Mouse (Mus musculus): ENCODE measurements around the gene Cgnl1.
A peak's percentile ranks its signal among the peaks of the same experiment; 100 is the strongest.

Gene Cgnl1

DNA sequence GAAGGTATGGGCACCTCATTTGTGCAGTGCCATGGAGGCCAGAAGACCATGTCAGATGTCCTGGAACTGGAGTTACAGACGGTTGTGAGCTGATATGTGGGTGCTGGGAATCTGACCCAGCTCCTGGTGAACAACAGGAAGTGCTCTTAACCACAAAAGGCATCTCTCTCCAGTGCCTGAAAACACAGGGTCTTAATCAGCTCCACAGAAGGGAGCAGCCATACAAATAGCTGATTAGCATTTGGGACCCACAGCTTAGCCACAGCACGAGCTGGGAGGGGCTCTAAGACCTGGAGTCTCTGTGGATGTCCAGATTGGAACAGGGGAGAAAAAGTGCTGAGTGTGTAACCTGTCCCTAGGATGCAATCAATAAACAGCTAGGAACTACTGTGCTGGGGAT is 4.5 kb downstream of the Cgnl1 start:
- no peak for DNase-seq (ENCODE audit: low read depth)

GRCm38 (mm10) chr9:71766306-71766705 is 5.1 kb downstream of the Cgnl1 start:
- no peak for DNase-seq (ENCODE audit: low read depth)

GRCm38 (mm10) chr9:71764551-71764950 is 6.9 kb downstream of the Cgnl1 start:
- no peak for DNase-seq (ENCODE audit: low read depth)

DNA sequence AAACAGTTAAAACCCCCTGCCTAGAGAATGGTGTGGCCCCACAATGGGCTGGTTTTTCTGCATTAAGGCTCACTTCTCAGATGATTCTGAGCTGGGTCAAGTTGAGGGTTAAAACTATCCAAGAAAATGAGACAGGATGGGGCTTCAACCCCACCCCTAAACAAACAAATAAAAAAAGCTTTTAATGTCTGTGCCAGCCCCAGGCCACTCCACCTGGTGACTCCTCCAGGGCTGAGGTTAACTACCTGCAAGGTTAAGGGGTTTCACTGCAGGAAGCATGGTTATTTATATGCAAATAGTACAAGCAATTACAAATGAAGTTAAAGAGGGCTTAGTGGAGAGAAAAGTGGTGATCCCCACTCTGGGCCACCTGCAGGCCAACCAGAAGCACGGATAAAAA is 8.1 kb downstream of the Cgnl1 start:
- no peak for DNase-seq (ENCODE audit: low read depth)

GRCm38 (mm10) chr9:71761663-71762062 is 9.7 kb downstream of the Cgnl1 start:
- DNase-seq (ENCODE audit: low read depth) = no peak

DNA sequence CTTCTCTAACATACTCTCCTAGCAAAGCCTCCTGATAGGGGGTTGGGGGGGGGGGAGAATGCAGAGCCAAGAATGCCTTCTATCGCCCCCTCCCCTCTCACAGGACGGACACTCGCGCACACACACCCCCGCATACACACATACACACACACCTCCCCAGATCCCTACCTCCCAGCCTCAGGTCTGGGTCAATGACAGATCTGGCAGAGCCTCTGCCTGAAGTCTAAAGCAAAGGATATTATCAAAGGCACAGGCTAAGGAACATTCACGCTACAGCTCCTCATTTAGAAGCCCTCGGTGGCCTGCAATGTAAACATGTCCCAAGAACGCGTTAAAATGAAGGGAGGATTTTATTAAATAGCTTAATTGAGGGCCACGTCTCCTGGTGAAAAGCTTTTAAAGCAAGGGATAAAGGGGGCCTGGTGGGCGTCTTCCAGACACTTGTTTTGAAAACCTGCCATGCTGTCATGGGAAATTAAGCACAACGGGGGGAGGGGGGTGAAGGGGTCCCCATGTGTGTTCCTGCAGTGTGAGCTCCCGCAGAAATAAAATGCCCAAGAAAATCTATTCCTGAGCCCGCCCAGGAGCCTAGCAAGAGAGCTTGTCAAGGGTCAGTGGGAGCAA is 10.8 kb downstream of the Cgnl1 start:
- DNase-seq (ENCODE audit: low read depth) = no peak

DNA sequence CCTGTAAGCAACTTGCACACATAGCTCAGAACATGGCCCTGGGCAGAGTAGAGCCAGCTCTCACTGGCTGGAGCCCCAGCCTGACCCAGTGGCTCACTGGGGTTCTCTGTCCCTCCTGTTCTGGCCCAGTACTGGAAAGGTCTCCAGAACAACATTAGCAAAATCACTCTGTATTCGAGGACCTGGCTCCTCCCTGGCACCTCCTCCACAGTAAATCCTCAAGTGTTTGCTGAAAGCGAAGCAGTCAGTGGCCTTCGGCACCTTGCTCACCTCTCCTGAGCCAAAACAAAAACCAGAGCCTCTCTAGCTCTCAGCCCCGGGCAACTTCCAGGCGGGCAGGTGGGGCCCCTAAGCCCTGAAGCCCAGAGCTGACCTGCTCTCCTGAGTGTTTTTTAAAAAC is 11.5 kb downstream of the Cgnl1 start:
- no peak for DNase-seq (ENCODE audit: low read depth)

DNA sequence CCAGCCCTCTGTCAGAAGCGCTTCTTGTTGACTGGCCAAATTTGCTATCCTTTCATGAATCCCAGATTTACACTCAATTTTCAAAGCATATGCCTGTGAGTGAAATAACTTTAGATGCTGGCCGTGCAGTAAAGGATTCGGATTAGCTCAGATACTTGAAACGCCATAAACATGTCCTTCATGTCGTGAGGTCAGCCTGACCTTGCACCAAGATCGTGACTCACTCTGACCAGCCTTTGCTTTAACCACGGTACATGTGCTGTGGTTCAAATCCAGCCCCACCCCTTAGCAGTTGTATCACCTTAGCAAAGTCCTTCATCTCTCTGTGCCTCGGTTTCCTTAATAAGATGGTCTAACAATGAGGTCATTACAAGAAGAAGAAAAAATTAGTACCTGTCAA is 14.0 kb downstream of the Cgnl1 start:
- DNase-seq (ENCODE audit: low read depth) = no peak

- DNase-seq (ENCODE audit: low read depth) = no peak
These were observed 14.5 kb downstream of the Cgnl1 start for GRCm38 (mm10) chr9:71756916-71757315.

GRCm38 (mm10) chr9:71753981-71754380 is 17.4 kb downstream of the Cgnl1 start:
- no peak for DNase-seq (ENCODE audit: low read depth)

DNA sequence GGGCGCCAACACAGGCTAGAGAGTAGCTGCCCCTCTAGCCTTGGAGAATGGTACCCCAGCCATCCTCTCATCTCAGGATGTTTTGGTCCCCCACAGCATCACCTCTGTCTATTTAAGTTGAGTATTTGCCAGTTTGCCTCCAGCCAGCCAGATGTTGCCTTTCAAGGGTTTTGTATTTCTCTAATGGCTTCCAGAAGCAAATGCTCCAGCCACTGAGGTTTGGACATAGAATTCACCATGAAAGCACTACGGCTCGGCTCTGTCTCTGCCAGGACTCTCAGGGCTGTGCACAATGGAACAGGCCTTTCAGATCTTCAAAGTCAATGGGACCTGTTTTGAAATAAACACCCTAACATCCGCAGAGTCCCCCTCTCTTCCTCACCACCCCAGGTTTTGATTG is 17.9 kb downstream of the Cgnl1 start:
- DNase-seq (ENCODE audit: low read depth) = peak; percentile 11

DNA sequence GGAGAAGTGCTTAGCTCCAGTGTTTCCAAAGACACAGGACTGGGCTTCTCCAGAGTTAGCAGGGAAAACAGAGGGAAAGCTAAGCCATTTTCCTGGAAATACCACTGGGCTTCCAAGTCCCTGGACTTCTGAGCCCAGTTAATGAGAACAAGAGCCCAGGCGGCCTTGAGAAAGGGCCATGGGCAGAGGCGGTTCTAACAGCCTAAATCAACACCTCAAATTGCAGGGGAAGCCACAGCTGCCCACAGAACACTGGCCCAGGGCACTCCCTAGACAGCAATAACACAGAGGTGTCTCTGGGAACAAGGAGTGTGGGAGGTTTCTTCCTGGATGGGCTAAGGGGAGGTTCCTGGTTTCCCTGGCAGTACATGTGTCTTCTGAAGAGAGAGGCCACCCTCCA is 18.3 kb downstream of the Cgnl1 start:
- no peak for DNase-seq (ENCODE audit: low read depth)

GRCm38 (mm10) chr9:71750015-71750672 is 21.3 kb downstream of the Cgnl1 start:
- DNase-seq (ENCODE audit: low read depth) = peak; percentile 15

GRCm38 (mm10) chr9:71746405-71746804 is 25.0 kb downstream of the Cgnl1 start:
- no peak for DNase-seq (ENCODE audit: low read depth)

DNA sequence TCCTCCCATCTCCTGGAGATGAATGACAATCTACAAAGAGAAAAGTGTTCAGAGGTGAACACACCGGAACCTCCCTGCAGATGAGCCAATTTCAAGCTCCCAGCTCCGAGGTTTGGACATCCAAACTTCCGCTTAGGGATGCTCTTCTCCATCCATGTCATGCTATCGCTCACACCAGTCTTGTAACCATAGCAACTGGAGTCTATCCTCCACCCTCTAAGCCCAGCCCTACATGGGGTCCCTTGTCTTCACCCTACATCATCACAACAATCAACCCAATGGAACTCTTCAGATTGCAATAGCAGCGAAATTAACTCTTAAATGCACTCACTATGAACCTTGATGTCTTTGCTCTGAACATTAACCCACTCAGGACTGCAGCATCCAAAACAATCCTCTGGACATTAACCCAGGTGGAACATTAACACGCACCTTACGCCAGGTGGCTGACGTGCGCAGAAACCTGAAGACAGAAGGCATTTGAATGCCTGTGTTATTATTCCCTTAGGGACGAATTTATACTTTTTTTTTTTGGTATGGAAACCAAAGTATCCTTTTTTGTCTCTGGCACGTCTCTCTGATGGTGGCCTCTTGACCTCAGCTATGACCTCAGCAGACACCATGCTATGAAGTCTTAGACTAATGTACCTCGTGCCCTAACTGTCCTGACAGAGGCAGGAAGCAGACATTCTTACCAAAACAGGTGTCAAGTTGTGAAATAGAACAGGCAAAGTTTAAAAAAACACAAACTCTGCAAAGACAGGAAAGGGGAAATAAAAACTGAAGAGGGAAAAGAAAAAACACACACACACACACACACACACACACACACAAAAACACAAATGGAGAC is 33.1 kb downstream of the Cgnl1 start:
- no peak for DNase-seq (ENCODE audit: low read depth)

GRCm38 (mm10) chr9:71737257-71738023 is 34.0 kb downstream of the Cgnl1 start:
- peak; percentile 40 for DNase-seq (ENCODE audit: low read depth)

DNA sequence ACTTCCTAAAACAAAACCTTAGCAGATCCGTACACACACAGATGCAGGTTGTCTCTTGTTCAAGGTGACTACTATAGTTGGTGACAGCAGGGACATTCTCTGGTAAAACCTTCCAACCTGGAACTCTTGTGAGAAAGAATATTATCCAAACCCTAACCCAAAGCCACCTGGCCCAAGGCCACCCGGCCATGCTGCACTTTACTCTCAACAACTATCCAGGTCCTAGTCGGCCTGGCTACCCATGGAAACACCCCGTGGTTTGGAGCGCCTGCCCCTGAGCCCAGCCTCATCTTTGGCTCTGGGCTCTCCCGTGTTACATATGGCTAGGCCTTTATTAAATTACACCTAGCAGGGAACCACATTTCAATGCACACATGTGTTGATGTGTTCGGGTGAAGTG is 35.5 kb downstream of the Cgnl1 start:
- no peak for DNase-seq (ENCODE audit: low read depth)

- no peak for DNase-seq (ENCODE audit: low read depth)
These were observed 37.8 kb downstream of the Cgnl1 start for GRCm38 (mm10) chr9:71733559-71733958.

GRCm38 (mm10) chr9:71728822-71729311 is 42.5 kb downstream of the Cgnl1 start:
- no peak for DNase-seq (ENCODE audit: low read depth)

DNA sequence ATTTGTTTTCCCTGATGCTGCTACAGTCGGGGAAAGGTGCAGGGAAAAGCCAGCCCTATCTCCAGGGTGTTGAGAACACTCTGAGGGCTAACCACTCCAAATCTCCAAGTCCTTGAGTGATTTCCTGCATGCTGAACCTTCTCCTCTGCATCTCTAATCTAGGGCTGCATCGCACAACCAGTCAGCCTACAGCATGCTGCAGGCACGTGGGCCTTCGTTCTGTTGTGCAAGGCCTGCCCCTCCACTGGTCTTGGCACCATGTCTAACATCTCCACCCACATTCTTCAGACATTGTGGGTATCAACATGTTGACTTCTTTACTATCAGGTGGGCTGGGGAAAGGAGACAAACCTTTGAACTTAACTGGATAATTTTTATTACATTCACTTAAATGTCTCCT is 44.2 kb downstream of the Cgnl1 start:
- DNase-seq (ENCODE audit: low read depth) = peak; percentile 7

DNA sequence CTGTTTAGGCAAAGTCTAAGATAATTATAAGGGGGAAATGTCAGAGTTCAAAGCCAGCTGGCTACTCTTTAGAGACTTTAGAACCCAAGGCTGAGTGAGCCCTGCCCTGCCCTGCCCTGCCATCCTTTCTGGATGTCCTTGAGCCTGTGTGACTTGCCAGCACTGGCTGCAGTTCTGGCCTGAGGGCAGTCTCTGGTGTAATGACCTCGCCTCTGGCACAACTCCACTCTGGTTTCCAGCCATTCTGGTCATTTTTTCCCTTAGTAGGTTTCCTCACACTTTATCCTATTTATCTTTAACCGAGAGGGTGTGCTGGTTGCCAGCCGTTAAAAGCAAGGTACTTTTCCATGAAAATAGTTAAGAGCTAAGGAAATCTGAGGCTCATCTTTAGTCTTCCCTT is 45.3 kb downstream of the Cgnl1 start:
- DNase-seq (ENCODE audit: low read depth) = peak; percentile 42

- DNase-seq (ENCODE audit: low read depth) = no peak
These were observed 49.0 kb downstream of the Cgnl1 start for GRCm38 (mm10) chr9:71722366-71722765.

All from NIH3T3 (cell line).